Mouse (Mus musculus) liver, embryonic 14.5 days (tissue): ENCODE results near the gene Dpagt1. TPM values are rescaled to one million over a fixed set of nuclear protein-coding genes. Genes with fewer than 3 reads are reported as not detected.
A peak's percentile ranks its signal among the peaks of the same experiment; 100 is the strongest.
"Not testable (repeated sequence)": the region's sequence is repeated elsewhere in the genome, so short reads cannot be mapped to it uniquely, and the experiment has no call there.

Experiments used
- ATAC-seq: fragments of 200-750 bp; cut with Nextera tagmentation; 2 replicates; pipeline ENCODE4 v1.8.0; 2017; ENCODE audit warnings: moderate number of reproducible peaks, mild to moderate bottlenecking, moderate library complexity; ENCODE audit not compliant: insufficient read depth
- DNase-seq, 3 experiments: peaks; one replicate each; pipeline ENCODE4 v3.0.0-alpha.2; 2012 to 2013; ENCODE audit warnings: low read depth in 3 of 3, low spot score in 3 of 3
- H3K27ac ChIP-seq: fragments of 300-500 bp; sonication (generic); 2 replicates; pipeline ENCODE4 v1.5.1; 2014; ENCODE audit warnings: moderate library complexity, mild to moderate bottlenecking, control low read depth, inconsistent platforms
- H3K27me3 ChIP-seq: fragments of 300-500 bp; sonication (generic); 2 replicates; pipeline ENCODE4 v1.6.1; 2014; ENCODE audit warnings: mild to moderate bottlenecking, low read length, moderate library complexity; ENCODE audit not compliant: control insufficient read depth, insufficient read depth
- H3K36me3 ChIP-seq: fragments of 300-500 bp; sonication (generic); replicated peaks from 2 replicates; pipeline ENCODE4 v1.6.1; 2014; ENCODE audit warnings: low read depth; ENCODE audit not compliant: control insufficient read depth, insufficient read depth
- H3K4me1 ChIP-seq, 2 experiments: fragments of 200-500 bp in 1 of 2; fragments of 300-500 bp in 1 of 2; sonication (generic) in 1 of 2; replicated peaks; 2 replicates each; pipeline ENCODE4 v1.6.1; 2012 to 2014; ENCODE audit warnings: antibody characterized with exemption in 1 of 2, inconsistent platforms in 1 of 2, low read length in 1 of 2; ENCODE audit not compliant: control insufficient read depth in 2 of 2, insufficient read depth in 2 of 2
- H3K4me2 ChIP-seq: fragments of 300-500 bp; sonication (generic); 2 replicates; pipeline ENCODE4 v1.6.1; 2014; ENCODE audit warnings: low read depth, mild to moderate bottlenecking, control low read depth, moderate library complexity
- H3K4me3 ChIP-seq, 2 experiments: fragments of 200-500 bp in 1 of 2; fragments of 300-500 bp in 1 of 2; sonication (generic) in 1 of 2; 2 replicates each; pipeline ENCODE4 v1.5.1; 2012 to 2014; ENCODE audit warnings: low read depth in 2 of 2, low read length in 2 of 2, mild to moderate bottlenecking in 2 of 2, control low read depth in 1 of 2, inconsistent platforms in 1 of 2, moderate library complexity in 1 of 2; ENCODE audit not compliant: insufficient read depth in 1 of 2
- H3K9ac ChIP-seq: fragments of 300-500 bp; sonication (generic); replicated peaks from 2 replicates; pipeline ENCODE4 v1.6.1; 2014; ENCODE audit warnings: mild to moderate bottlenecking, control low read depth, moderate library complexity
- H3K9me3 ChIP-seq: fragments of 300-500 bp; sonication (generic); 2 replicates; pipeline ENCODE4 v1.6.1; 2016; ENCODE audit warnings: low read length, mixed read lengths; ENCODE audit not compliant: control insufficient read depth
- CTCF ChIP-seq: IDR thresholded peaks from 2 replicates; pipeline ENCODE4 v1.5.1; 2016; ENCODE audit warnings: antibody characterized with exemption, low read depth, control low read depth
- EP300 ChIP-seq: IDR thresholded peaks from 2 replicates; pipeline ENCODE4 v1.6.1; 2016; ENCODE audit warnings: antibody characterized with exemption, low read depth
- WGBS: fragments of 180-500 bp; shearing (Covaris S2); extraction: QIAGEN DNeasy Blood & Tissue Kit; methylation state at CpG from one replicate; pipeline ENCODE4 v1.1.7; 2014; ENCODE audit not compliant: insufficient replicate concordance; 5-methylcytosine and 5-hydroxymethylcytosine counted together
- polyA plus RNA-seq, 2 experiments: library from polyadenylated mRNA; depleted of rRNA in 1 of 2; stranded (reverse) in 1 of 2; unstranded in 1 of 2; fragments of >200 nt; fragmentation: Nextera tagmentation in 1 of 2; extraction: Ambion mirVana in 1 of 2; gene quantifications; 2 replicates each; pipeline versions ENCODE4 v1.2.1 to v1.2.3; 2012 to 2014

Dpagt1 gene
- polyA plus RNA-seq, 2 experiments = 16.4 to 20.2 TPM

DNA sequence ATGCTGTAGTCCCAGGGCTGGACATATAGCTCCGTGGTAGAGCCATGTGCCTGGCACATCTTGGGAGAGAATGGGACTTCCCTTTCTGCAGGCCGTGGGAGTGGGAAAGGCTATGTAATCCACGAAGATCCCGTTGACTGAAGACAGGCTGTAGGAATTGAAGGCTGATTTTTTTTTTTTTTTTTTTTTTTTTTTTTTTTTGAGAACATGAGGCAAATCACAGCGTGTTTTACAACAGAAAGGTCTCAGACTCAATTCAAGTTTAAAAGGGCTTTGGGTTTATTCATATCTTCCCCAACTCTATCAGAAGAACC is 10.2 kb downstream of the Dpagt1 start:
- peak overlapping the region; percentile 98 for H3K4me2 ChIP-seq
- H3K4me3 ChIP-seq = peak overlapping the region; percentile 95 to 97
- DNase-seq (no peak), ATAC-seq (no peak)
- no peaks in the 10 kb centered on the region for H3K9me3 ChIP-seq
- peaks cover 14 to 16% of the 10 kb centered on the region in 2 experiments for H3K4me1 ChIP-seq
- peaks cover 82% of the 10 kb centered on the region for H3K36me3 ChIP-seq
- TF ChIP-seq CTCF = no peak
- TF ChIP-seq EP300 = peak; percentile 3; the same call in 1 of the 2 replicates
- peak overlapping the region; percentile 99 for H3K9ac ChIP-seq
- H3K27ac ChIP-seq = peak overlapping the region; percentile 97
- 0% methylated on average over 5 of the region's 5 CpGs for WGBS
- H3K27me3 ChIP-seq = no peaks in the 10 kb centered on the region

GRCm38 (mm10) chr9:44336513-44336912 is 10.7 kb downstream of the Dpagt1 start:
- peaks cover 14 to 16% of the 10 kb centered on the region in 2 experiments for H3K4me1 ChIP-seq
- peak overlapping the region; percentile 95 to 97 for H3K4me3 ChIP-seq
- not testable (repeated sequence) for ATAC-seq, DNase-seq, H3K9me3 ChIP-seq, H3K27me3 ChIP-seq
- H3K27ac ChIP-seq = peak overlapping the region; percentile 97
- H3K36me3 ChIP-seq = peaks cover 83% of the 10 kb centered on the region
- H3K9ac ChIP-seq = peak overlapping the region; percentile 99
- 27% methylated on average over 4 of the region's 4 CpGs for WGBS
- H3K4me2 ChIP-seq = peak overlapping the region; percentile 98

DNA sequence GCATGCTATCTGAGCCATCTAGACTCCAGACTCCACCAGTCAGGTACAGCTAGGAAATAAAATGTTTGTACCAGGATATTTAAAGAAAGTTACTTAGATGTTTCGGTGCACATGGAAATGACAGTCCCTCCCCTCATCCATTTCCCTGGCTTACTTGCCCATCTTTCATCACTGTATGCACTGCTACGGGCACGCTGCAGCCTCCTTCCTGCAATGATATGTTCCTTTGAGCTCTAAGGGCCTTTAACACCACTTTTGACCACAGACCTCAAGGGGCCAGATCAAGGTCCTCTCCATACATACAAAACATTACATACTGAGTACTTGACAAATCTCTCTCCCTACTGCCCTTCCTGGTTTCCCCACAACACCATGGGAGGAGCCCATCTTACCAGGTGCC is 11.1 kb downstream of the Dpagt1 start:
- Histone ChIP-seq H3K9me3 (no peaks in the 10 kb centered on the region), H3K4me2 (peak overlapping the region; percentile 98), H3K4me1 (peaks cover 14 to 16% of the 10 kb centered on the region in 2 experiments), H3K36me3 (peaks cover 84% of the 10 kb centered on the region), H3K27me3 (no peaks in the 10 kb centered on the region), H3K4me3 (peak overlapping the region; percentile 95 to 97), H3K9ac (peak overlapping the region; percentile 99), H3K27ac (peak overlapping the region; percentile 97)
- TF ChIP-seq CTCF = no peak
- no peak; the same call in 1 of the 2 replicates for TF ChIP-seq EP300
- peak in 1 of 3 experiments; percentile 65 for DNase-seq
- 28% methylated on average over 3 of the region's 3 CpGs for WGBS
- no peak for ATAC-seq

- peak overlapping the region; percentile 98 for H3K4me2 ChIP-seq
- H3K9ac ChIP-seq = peak overlapping the region; percentile 99
- ATAC-seq = no peak
- no peak for TF ChIP-seq CTCF
- TF ChIP-seq EP300 = no peak; the same call in 1 of the 2 replicates
- H3K27me3 ChIP-seq = no peaks in the 10 kb centered on the region
- DNase-seq = peak in 1 of 3 experiments; percentile 41
- peak overlapping the region; percentile 95 to 97 for H3K4me3 ChIP-seq
- H3K27ac ChIP-seq = peak overlapping the region; percentile 97
- WGBS = 77% methylated on average over 9 of the region's 9 CpGs
- no peaks in the 10 kb centered on the region for H3K9me3 ChIP-seq
- peaks cover 16 to 19% of the 10 kb centered on the region in 2 experiments for H3K4me1 ChIP-seq
- peaks cover 81% of the 10 kb centered on the region for H3K36me3 ChIP-seq
These were observed 11.8 kb downstream of the Dpagt1 start for GRCm38 (mm10) chr9:44337436-44338169.

DNA sequence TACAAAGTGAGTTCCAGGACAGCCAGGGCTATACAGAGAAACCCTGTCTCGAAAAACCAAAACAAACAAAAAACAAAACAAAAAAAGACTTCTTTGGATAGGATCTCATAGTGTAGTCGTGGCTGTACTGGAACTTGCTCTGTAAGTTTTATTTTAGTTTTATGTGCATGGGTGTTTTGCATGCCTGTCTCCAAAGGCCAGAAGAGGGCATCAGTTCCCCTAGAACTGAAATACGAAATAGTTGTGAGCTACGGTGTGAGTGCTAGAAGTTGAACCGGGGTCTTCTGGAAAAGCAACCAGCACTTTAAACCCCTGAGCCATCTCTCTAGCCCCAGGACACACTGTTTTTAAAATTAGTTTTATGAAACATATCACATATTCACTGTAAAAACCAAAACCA is 12.8 kb downstream of the Dpagt1 start:
- H3K4me3 ChIP-seq = peak overlapping the region; percentile 95 to 97
- ATAC-seq (no peak), DNase-seq (peak in 1 of 3 experiments; percentile 47)
- H3K4me2 ChIP-seq = peak overlapping the region; percentile 98
- no peak for TF ChIP-seq EP300
- peak; percentile 51; the same call in 1 of the 2 replicates for TF ChIP-seq CTCF
- H3K9ac ChIP-seq = peak overlapping the region; percentile 99
- H3K4me1 ChIP-seq = peaks cover 11 to 18% of the 10 kb centered on the region in 2 experiments
- H3K27me3 ChIP-seq = no peaks in the 10 kb centered on the region
- 65% methylated on average over 5 of the region's 5 CpGs for WGBS
- H3K36me3 ChIP-seq = peaks cover 72% of the 10 kb centered on the region
- peak overlapping the region; percentile 97 for H3K27ac ChIP-seq
- H3K9me3 ChIP-seq = no peaks in the 10 kb centered on the region
